Mouse (Mus musculus) natural killer cell, adult 2 months (primary cell): ENCODE data around the gene Cand2.

Experiments
- DNase-seq, 2 experiments: peaks; one replicate each; pipeline ENCODE4 v3.0.0; 2022; ENCODE audit warnings: low spot score in 2 of 2

Cand2 gene

GRCm38 (mm10) chr6:115830779-115831601, 56.7 kb downstream of the Cand2 start:
- no peak for DNase-seq

- no peak for DNase-seq
Observed at GRCm38 (mm10) chr6:115832152-115832850, 58.0 kb downstream of the Cand2 start.

- DNase-seq: no peak
Observed at GRCm38 (mm10) chr6:115833861-115834260, 59.5 kb downstream of the Cand2 start.

GRCm38 (mm10) chr6:115838161-115838597, 63.8 kb downstream of the Cand2 start, which contains the start of gene Efcab12:
TSS of gene Efcab12 (minus strand) at chr6:115838412.
- peak; percentile 26 to 35 for DNase-seq

GRCm38 (mm10) chr6:115838745-115839144, 64.4 kb downstream of the Cand2 start:
- DNase-seq: no peak

GRCm38 (mm10) chr6:115845006-115845405, 70.7 kb downstream of the Cand2 start:
- no peak for DNase-seq

- peak; percentile 47 to 75 for DNase-seq
Observed at GRCm38 (mm10) chr6:115846640-115847411, 72.5 kb downstream of the Cand2 start.

GRCm38 (mm10) chr6:115848598-115849304, 74.4 kb downstream of the Cand2 start:
- no peak for DNase-seq

GRCm38 (mm10) chr6:115852446-115853090, 78.2 kb downstream of the Cand2 start:
- peak in 1 of 2 experiments; percentile 34 for DNase-seq

- DNase-seq: peak; percentile 98 to 99
Observed at GRCm38 (mm10) chr6:115853091-115853813, 78.9 kb downstream of the Cand2 start, which contains the start of the genes Mbd4 and Ift122. TSS of gene Mbd4 (minus strand) at chr6:115853371. TSS of gene Ift122 (plus strand) at chr6:115853470.

GRCm38 (mm10) chr6:115853985-115854384, 79.6 kb downstream of the Cand2 start:
- no peak for DNase-seq

GRCm38 (mm10) chr6:115854432-115854831, 80.1 kb downstream of the Cand2 start:
- DNase-seq: peak; percentile 3 to 23
